Mouse (Mus musculus) heart, embryonic 12.5 days (tissue): Measurements from ENCODE around the gene Sik3. TPM values are rescaled to one million over a fixed set of nuclear protein-coding genes. Genes with fewer than 3 reads are reported as not detected.
"Not testable (repeated sequence)": the region's sequence is repeated elsewhere in the genome, so short reads cannot be mapped to it uniquely, and the experiment has no call there.

Experiments
- ATAC-seq: fragments of 200-750 bp; cut with Nextera tagmentation; 2 replicates; pipeline ENCODE4 v1.8.0; 2017; ENCODE audit warnings: moderate TSS enrichment, moderate library complexity; ENCODE audit not compliant: insufficient number of reproducible peaks, low FRiP score
- H3K27ac ChIP-seq: fragments of 300-500 bp; sonication (generic); 2 replicates; pipeline ENCODE4 v1.5.1; 2016; ENCODE audit warnings: mild to moderate bottlenecking, moderate library complexity; ENCODE audit not compliant: poor library complexity, severe bottlenecking
- H3K27me3 ChIP-seq: fragments of 300-500 bp; sonication (generic); replicated peaks from 2 replicates; pipeline ENCODE4 v1.6.1; 2016; ENCODE audit warnings: mild to moderate bottlenecking, moderate library complexity
- H3K36me3 ChIP-seq: fragments of 300-500 bp; sonication (generic); 2 replicates; pipeline ENCODE4 v1.6.1; 2016; ENCODE audit warnings: mild to moderate bottlenecking, moderate library complexity
- H3K4me1 ChIP-seq: fragments of 300-500 bp; sonication (generic); replicated peaks from 2 replicates; pipeline ENCODE4 v1.6.1; 2016; ENCODE audit warnings: mild to moderate bottlenecking
- H3K4me2 ChIP-seq: fragments of 300-500 bp; sonication (generic); 2 replicates; pipeline ENCODE4 v1.6.1; 2016; ENCODE audit warnings: mild to moderate bottlenecking, moderate library complexity
- H3K4me3 ChIP-seq: fragments of 300-500 bp; sonication (generic); 2 replicates; pipeline ENCODE4 v1.5.1; 2016; ENCODE audit warnings: mild to moderate bottlenecking
- H3K9ac ChIP-seq: fragments of 300-500 bp; sonication (generic); 2 replicates; pipeline ENCODE4 v1.6.1; 2016; ENCODE audit warnings: mild to moderate bottlenecking, moderate library complexity
- H3K9me3 ChIP-seq: fragments of 300-500 bp; sonication (generic); replicated peaks from 2 replicates; pipeline ENCODE4 v1.6.1; 2016; ENCODE audit warnings: mild to moderate bottlenecking, moderate library complexity
- WGBS: fragments of 180-500 bp; shearing (Covaris S2); methylation state at CpG from one replicate; pipeline ENCODE4 v1.1.7; 2016; 5-methylcytosine and 5-hydroxymethylcytosine counted together
- polyA plus RNA-seq: library from polyadenylated mRNA; unstranded; fragments of >200 nt; fragmentation: Nextera tagmentation; extraction: Ambion mirVana; gene quantifications from 2 replicates; pipeline ENCODE4 v1.2.1, GENCODE M21; 2016

The Sik3 gene
- polyA plus RNA-seq, 1 experiment from 2014 or later, result 13.9 TPM

- Histone ChIP-seq H3K27me3 (no peaks in the 10 kb centered on the region), H3K9ac (no peak overlapping the region), H3K4me2 (no peak overlapping the region), H3K4me3 (no peak overlapping the region), H3K27ac (no peak overlapping the region), H3K36me3 (no peaks in the 10 kb centered on the region), H3K9me3 (no peaks in the 10 kb centered on the region), H3K4me1 (peaks cover 18% of the 10 kb centered on the region)
- WGBS, result 69% methylated on average over 6 of the region's 7 CpGs
- ATAC-seq, result no peak
These were observed 73.3 kb downstream of the Sik3 start for GRCm38 (mm10) chr9:46085898-46086297.

- H3K9ac ChIP-seq, result no peak overlapping the region
- H3K4me3 ChIP-seq, result no peak overlapping the region
- H3K27me3 ChIP-seq, result no peaks in the 10 kb centered on the region
- 85% methylated on average over 3 of the region's 3 CpGs for WGBS
- H3K4me2 ChIP-seq, result no peak overlapping the region
- ATAC-seq, result no peak
- no peaks in the 10 kb centered on the region for H3K36me3 ChIP-seq
- H3K4me1 ChIP-seq, result peaks cover 16% of the 10 kb centered on the region
- no peaks in the 10 kb centered on the region for H3K9me3 ChIP-seq
- no peak overlapping the region for H3K27ac ChIP-seq
These were observed 74.2 kb downstream of the Sik3 start for GRCm38 (mm10) chr9:46086826-46087225.

GRCm38 (mm10) chr9:46087461-46087860 is 74.8 kb downstream of the Sik3 start:
- H3K36me3 ChIP-seq, result no peaks in the 10 kb centered on the region
- no peaks in the 10 kb centered on the region for H3K27me3 ChIP-seq
- peaks cover 14% of the 10 kb centered on the region for H3K4me1 ChIP-seq
- ATAC-seq, result no peak
- H3K9me3 ChIP-seq, result no peaks in the 10 kb centered on the region
- no peak overlapping the region for H3K4me3 ChIP-seq
- H3K9ac ChIP-seq, result no peak overlapping the region
- 79% methylated on average over 5 of the region's 5 CpGs for WGBS
- H3K4me2 ChIP-seq, result no peak overlapping the region
- H3K27ac ChIP-seq, result no peak overlapping the region

- Histone ChIP-seq H3K4me1 (peaks cover 16% of the 10 kb centered on the region), H3K9ac (no peak overlapping the region), H3K4me2 (no peak overlapping the region), H3K9me3 (no peaks in the 10 kb centered on the region), H3K27me3 (no peaks in the 10 kb centered on the region), H3K4me3 (no peak overlapping the region), H3K27ac (no peak overlapping the region), H3K36me3 (no peaks in the 10 kb centered on the region)
- no peak for ATAC-seq
- WGBS, result 82% methylated on average over 10 of the region's 10 CpGs
These were observed 76.1 kb downstream of the Sik3 start for GRCm38 (mm10) chr9:46088722-46089121.

GRCm38 (mm10) chr9:46090066-46090465 is 77.4 kb downstream of the Sik3 start:
- Histone ChIP-seq H3K27ac (no peak overlapping the region), H3K4me2 (no peak overlapping the region), H3K9ac (no peak overlapping the region), H3K9me3 (no peaks in the 10 kb centered on the region), H3K36me3 (no peaks in the 10 kb centered on the region), H3K27me3 (no peaks in the 10 kb centered on the region), H3K4me1 (peaks cover 16% of the 10 kb centered on the region), H3K4me3 (no peak overlapping the region)
- ATAC-seq, result no peak
- WGBS, result 51% methylated on average over 4 of the region's 4 CpGs

GRCm38 (mm10) chr9:46091157-46091556 is 78.5 kb downstream of the Sik3 start:
- not testable (repeated sequence) for H3K4me2 ChIP-seq, H3K27ac ChIP-seq, H3K9me3 ChIP-seq, H3K36me3 ChIP-seq, H3K27me3 ChIP-seq, ATAC-seq, H3K9ac ChIP-seq, H3K4me3 ChIP-seq
- WGBS, result 50% methylated on average over 1 of the region's 1 CpGs
- peaks cover 16% of the 10 kb centered on the region for H3K4me1 ChIP-seq

GRCm38 (mm10) chr9:46092633-46093032 is 80.0 kb downstream of the Sik3 start:
- no peak overlapping the region for H3K4me2 ChIP-seq
- H3K36me3 ChIP-seq, result no peaks in the 10 kb centered on the region
- H3K4me1 ChIP-seq, result peaks cover 25% of the 10 kb centered on the region
- ATAC-seq, result no peak
- H3K27me3 ChIP-seq, result no peaks in the 10 kb centered on the region
- 69% methylated on average over 6 of the region's 6 CpGs for WGBS
- no peak overlapping the region for H3K9ac ChIP-seq
- H3K4me3 ChIP-seq, result no peak overlapping the region
- no peak overlapping the region for H3K27ac ChIP-seq
- no peaks in the 10 kb centered on the region for H3K9me3 ChIP-seq

- H3K27me3 ChIP-seq, result no peaks in the 10 kb centered on the region
- WGBS, result 59% methylated on average over 15 of the region's 15 CpGs
These were observed 85.9 kb downstream of the Sik3 start for GRCm38 (mm10) chr9:46098360-46098985.

GRCm38 (mm10) chr9:46099107-46099506 is 86.5 kb downstream of the Sik3 start:
- H3K9ac ChIP-seq, result no peak overlapping the region
- H3K4me1 ChIP-seq, result peaks cover 16% of the 10 kb centered on the region
- no peak overlapping the region for H3K4me3 ChIP-seq
- H3K9me3 ChIP-seq, result no peaks in the 10 kb centered on the region
- H3K36me3 ChIP-seq, result no peaks in the 10 kb centered on the region
- no peak overlapping the region for H3K4me2 ChIP-seq
- H3K27ac ChIP-seq, result no peak overlapping the region
- no peak for ATAC-seq
- WGBS, result 80% methylated on average over 5 of the region's 5 CpGs
- no peaks in the 10 kb centered on the region for H3K27me3 ChIP-seq

More at GRCm38 (mm10) chr9:46098360-46098985, 85.9 kb downstream of the Sik3 start:
- no peak overlapping the region for H3K27ac ChIP-seq
- no peak overlapping the region for H3K9ac ChIP-seq
- no peaks in the 10 kb centered on the region for H3K9me3 ChIP-seq
- no peaks in the 10 kb centered on the region for H3K36me3 ChIP-seq
- H3K4me3 ChIP-seq, result no peak overlapping the region
- peaks cover 16% of the 10 kb centered on the region for H3K4me1 ChIP-seq
- ATAC-seq, result no peak
- no peak overlapping the region for H3K4me2 ChIP-seq

- Histone ChIP-seq H3K27me3 (no peaks in the 10 kb centered on the region), H3K4me1 (peaks cover 5% of the 10 kb centered on the region), H3K9ac (no peak overlapping the region), H3K27ac (no peak overlapping the region), H3K9me3 (no peaks in the 10 kb centered on the region), H3K4me2 (no peak overlapping the region), H3K4me3 (no peak overlapping the region), H3K36me3 (no peaks in the 10 kb centered on the region)
- 86% methylated on average over 7 of the region's 7 CpGs for WGBS
- no peak for ATAC-seq
These were observed 90.5 kb downstream of the Sik3 start for GRCm38 (mm10) chr9:46103154-46103553.

- H3K36me3 ChIP-seq, result no peaks in the 10 kb centered on the region
- no peak for ATAC-seq
- no peak overlapping the region for H3K4me3 ChIP-seq
- no peak overlapping the region for H3K9ac ChIP-seq
- no peak overlapping the region for H3K4me2 ChIP-seq
- no peaks in the 10 kb centered on the region for H3K9me3 ChIP-seq
- WGBS, result 82% methylated on average over 9 of the region's 9 CpGs
- H3K27me3 ChIP-seq, result no peaks in the 10 kb centered on the region
- H3K27ac ChIP-seq, result no peak overlapping the region
- peaks cover 10% of the 10 kb centered on the region for H3K4me1 ChIP-seq
These were observed 93.5 kb downstream of the Sik3 start for GRCm38 (mm10) chr9:46106105-46106504.

GRCm38 (mm10) chr9:46110648-46111047 is 98.0 kb downstream of the Sik3 start:
- Histone ChIP-seq H3K4me1 (peaks cover 40% of the 10 kb centered on the region), H3K4me3 (no peak overlapping the region), H3K9me3 (no peaks in the 10 kb centered on the region), H3K4me2 (0 out of 2 replicates have a peak overlapping the region, but pooled peaks have one; percentile 30), H3K9ac (no peak overlapping the region), H3K36me3 (no peaks in the 10 kb centered on the region), H3K27me3 (no peaks in the 10 kb centered on the region), H3K27ac (peak overlapping the region; percentile 41; the same call in 1 of the 2 replicates)
- WGBS, result 27% methylated on average over 7 of the region's 7 CpGs
- ATAC-seq, result no peak
